Mouse (Mus musculus): ENCODE data around the gene Atp8b5.

DNA sequence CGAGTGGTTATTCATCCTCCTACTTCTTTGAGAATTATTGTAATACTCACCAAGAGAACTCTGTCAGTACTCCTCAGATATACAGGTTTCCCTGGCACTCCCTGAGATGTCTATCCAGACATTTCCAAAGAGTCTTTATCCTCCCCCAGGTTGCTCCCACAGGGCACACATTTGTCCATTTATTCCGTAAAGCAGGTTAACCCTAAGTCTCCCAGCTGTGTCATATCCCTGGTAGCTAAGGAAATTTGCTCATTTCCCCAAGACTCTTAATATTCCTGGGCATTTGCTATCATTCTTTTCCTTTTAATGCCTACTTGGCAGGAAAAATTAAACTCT lies 332 bp downstream of the Atp8b5 start:
- TF ChIP-seq CTCF (IDR thresholded peaks at IDR 0.05; ENCODE audit: extremely low read depth, insufficient read length, insufficient replicate concordance, low read depth, low read length) (no peak), POLR2A (IDR thresholded peaks at IDR 0.05; ENCODE audit: low read depth, low read length) (no peak)
